35 mouse cellular contexts compared by ENCODE assay signal in the genomic region with DNA sequence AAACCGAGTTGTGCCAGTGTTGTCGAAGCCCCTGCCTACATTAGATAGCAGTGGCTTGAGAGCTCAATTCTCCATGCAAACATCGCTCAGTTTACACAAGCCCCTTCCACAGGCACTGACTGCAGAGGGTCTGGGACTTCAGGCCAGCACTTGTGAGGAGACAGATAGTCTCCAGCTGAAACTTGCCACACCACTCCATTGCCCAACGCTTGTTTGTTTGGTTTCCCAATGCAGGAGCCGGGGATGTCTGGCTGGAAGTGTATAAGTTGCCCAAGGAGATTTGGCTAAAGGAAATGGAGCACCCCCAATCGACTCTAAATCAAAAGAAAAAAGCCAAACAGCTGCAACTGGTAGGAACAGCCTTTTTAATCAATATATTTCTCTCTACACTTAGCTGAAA. TPM values are rescaled to one million over a fixed set of nuclear protein-coding genes. Genes with fewer than 3 reads are reported as not detected.
DNase-seq lines count a peak whose midpoint lies in the region; ATAC-seq lines count a peak whose summit lies in the region.
"Had no signal": no experiment of that assay in that cellular context is flagged by ENCODE, and none has a peak within 500 bp of the region (broad histone marks: within the 10 kb centered on the region; RNA-seq: fewer than 3 reads in every experiment).

No protein-coding gene starts in this region.

- peak; percentile 57 for DNase-seq in midbrain, embryonic 11.5 days (ENCODE audit: low spot score, missing footprints)
- DNase-seq in midbrain, embryonic 14.5 days = no peak
- peak; percentile 87 for DNase-seq in fat pad, adult 2 months (ENCODE audit: extremely low read depth, low read depth, low spot score)
- peak; percentile 58 for DNase-seq in lung, postnatal 10 days
- DNase-seq in gastrocnemius, postnatal 36 days = no peak
- DNase-seq in right cerebral cortex, postnatal 36 days (ENCODE audit: low spot score in 2 of 2) = no peak
- no peak for DNase-seq in thymus, postnatal 4 days
- DNase-seq: cerebellum, adult 9-10 months; heart, adult 11 months; kidney, postnatal 4 days; layer of hippocampus, adult 9-11 months; thymus, adult 18-20 months; thymus, postnatal 36 days had no signal

- no peaks in the 10 kb centered on the region for H3K9me3 ChIP-seq in midbrain, embryonic 11.5 days (ENCODE audit: control insufficient read depth, low read length)
- H3K9me3 ChIP-seq in midbrain, embryonic 14.5 days (ENCODE audit: control insufficient read depth, low read length) = no peaks in the 10 kb centered on the region
- H3K9me3 ChIP-seq: embryonic facial prominence, embryonic 15.5 days; forebrain, embryonic 15.5 days; hindbrain, embryonic 15.5 days; intestine, embryonic 15.5 days; neural tube, embryonic 13.5 days; stomach, embryonic 15.5 days had no signal

- no peak overlapping the region for H3K4me3 ChIP-seq in midbrain, embryonic 11.5 days (ENCODE audit: low read depth, low read length)
- no peak overlapping the region for H3K4me3 ChIP-seq in midbrain, embryonic 14.5 days (replicated peaks; ENCODE audit: low read depth, low read length)
- H3K4me3 ChIP-seq: embryonic facial prominence, embryonic 15.5 days; forebrain, embryonic 15.5 days; hindbrain, embryonic 15.5 days; intestine, embryonic 15.5 days; left cerebral cortex, adult 2 months; megakaryocyte, embryonic 14.5 days; myocyte; neural tube, embryonic 13.5 days; stomach, embryonic 15.5 days had no signal

- no peak overlapping the region for H3K9ac ChIP-seq in midbrain, embryonic 11.5 days (ENCODE audit: low read length)
- no peak overlapping the region for H3K9ac ChIP-seq in midbrain, embryonic 14.5 days (replicated peaks; ENCODE audit: low read length)
- H3K9ac ChIP-seq: embryonic facial prominence, embryonic 15.5 days; forebrain, embryonic 15.5 days; hindbrain, embryonic 15.5 days; intestine, embryonic 15.5 days; neural tube, embryonic 13.5 days; stomach, embryonic 15.5 days had no signal

- intact Hi-C loops in gastrocnemius, postnatal 36 days (cut with DNase I) = no loop called here

- 73% methylated on average over 6 of the region's 6 CpGs for WGBS in midbrain, embryonic 11.5 days
- WGBS in midbrain, embryonic 14.5 days = 82% methylated on average over 6 of the region's 6 CpGs

- H3K4me2 ChIP-seq in midbrain, embryonic 11.5 days = no peak overlapping the region
- no peak overlapping the region for H3K4me2 ChIP-seq in midbrain, embryonic 14.5 days (ENCODE audit: low read length)
- H3K4me2 ChIP-seq: embryonic facial prominence, embryonic 15.5 days; forebrain, embryonic 15.5 days; heart, embryonic 11.5 days; hindbrain, embryonic 15.5 days; intestine, embryonic 15.5 days; neural tube, embryonic 13.5 days; stomach, embryonic 15.5 days had no signal

- no peak overlapping the region for H3K27ac ChIP-seq in midbrain, embryonic 11.5 days (ENCODE audit: low read depth, low read length)
- H3K27ac ChIP-seq in midbrain, embryonic 14.5 days (replicated peaks; ENCODE audit: low read depth, low read length) = no peak overlapping the region
- H3K27ac ChIP-seq: embryonic facial prominence, embryonic 15.5 days; forebrain, embryonic 15.5 days; hindbrain, embryonic 15.5 days; intestine, embryonic 15.5 days; left cerebral cortex, adult 2 months; neural tube, embryonic 13.5 days; stomach, embryonic 15.5 days had no signal

- ATAC-seq in midbrain, embryonic 11.5 days (ENCODE audit: low FRiP score) = no peak
- no peak for ATAC-seq in midbrain, embryonic 14.5 days (ENCODE audit: low FRiP score, low TSS enrichment)
- ATAC-seq: activated CD4-positive, CD25-positive, alpha-beta regulatory T cell, adult 4 months; forebrain, embryonic 15.5 days; intestine, embryonic 15.5 days; midbrain, embryonic 16.5 days had no signal

- no peaks in the 10 kb centered on the region for H3K27me3 ChIP-seq in midbrain, embryonic 11.5 days (ENCODE audit: control insufficient read depth, insufficient read depth, low read length)
- no peaks in the 10 kb centered on the region for H3K27me3 ChIP-seq in midbrain, embryonic 14.5 days (ENCODE audit: control insufficient read depth, insufficient read depth, low read length)
- H3K27me3 ChIP-seq: embryonic facial prominence, embryonic 15.5 days; forebrain, embryonic 15.5 days; hindbrain, embryonic 15.5 days; intestine, embryonic 15.5 days; neural tube, embryonic 13.5 days; stomach, embryonic 15.5 days had no signal

- H3K4me1 ChIP-seq in midbrain, embryonic 11.5 days (ENCODE audit: control insufficient read depth, insufficient read depth, low read length) = no peaks in the 10 kb centered on the region
- no peaks in the 10 kb centered on the region for H3K4me1 ChIP-seq in midbrain, embryonic 14.5 days (ENCODE audit: control insufficient read depth, insufficient read depth, low read length)
- H3K4me1 ChIP-seq: embryonic facial prominence, embryonic 15.5 days; forebrain, embryonic 15.5 days; hindbrain, embryonic 15.5 days; intestine, embryonic 15.5 days; neural tube, embryonic 13.5 days; stomach, embryonic 15.5 days had no signal

- no peaks in the 10 kb centered on the region for H3K36me3 ChIP-seq in midbrain, embryonic 11.5 days (ENCODE audit: control insufficient read depth, insufficient read depth, low read length)
- H3K36me3 ChIP-seq in midbrain, embryonic 14.5 days (ENCODE audit: control insufficient read depth, insufficient read depth, low read length) = no peaks in the 10 kb centered on the region
- H3K36me3 ChIP-seq: embryonic facial prominence, embryonic 15.5 days; forebrain, embryonic 15.5 days; hindbrain, embryonic 15.5 days; intestine, embryonic 15.5 days; neural tube, embryonic 13.5 days; stomach, embryonic 15.5 days had no signal

RNA-seq across cellular contexts. Expression of a gene that starts 15.2 kb away (rescaled TPM):
- 0.33 and 0.39 TPM in 2 replicates for polyA plus RNA-seq in midbrain, embryonic 11.5 days (2014; fragmentation: Nextera tagmentation; extraction: Ambion mirVana)
- polyA plus RNA-seq in midbrain, embryonic 14.5 days (2014; fragmentation: Nextera tagmentation; extraction: Ambion mirVana) = 0.14 TPM in 1 of 2 replicates, not detected in the other
- not detected for total RNA-seq in gastrocnemius, postnatal 36 days (2021)
- total RNA-seq: common myeloid progenitor, adult 5-6 weeks; hematopoietic stem cell, adult 5-6 weeks had no signal
- polyA plus RNA-seq: heart, postnatal 0 days had no signal

RNA-seq across cellular contexts. Expression of a gene that starts 15.2 kb away (rescaled TPM):
- polyA plus RNA-seq in midbrain, embryonic 11.5 days (2014; fragmentation: Nextera tagmentation; extraction: Ambion mirVana) = 8.4 TPM in 2 replicates
- polyA plus RNA-seq in midbrain, embryonic 14.5 days (2014; fragmentation: Nextera tagmentation; extraction: Ambion mirVana) = 10.1 and 11.4 TPM in 2 replicates
- 10 to 100 TPM in 1 of 2 experiments, 1 to 10 TPM in 1; 9.8 to 11.5 TPM for total RNA-seq in gastrocnemius, postnatal 36 days (2021)

RNA-seq across cellular contexts. Expression of a gene that starts 25.5 kb away (rescaled TPM):
- polyA plus RNA-seq in midbrain, embryonic 11.5 days (2014; fragmentation: Nextera tagmentation; extraction: Ambion mirVana) = not detected in 2 replicates
- 0.13 and 1.1 TPM in 2 replicates for polyA plus RNA-seq in midbrain, embryonic 14.5 days (2014; fragmentation: Nextera tagmentation; extraction: Ambion mirVana)
- total RNA-seq in gastrocnemius, postnatal 36 days (2021) = 1 to 10 TPM; 3.5 to 6.5 TPM
- total RNA-seq: common myeloid progenitor, adult 5-6 weeks; hematopoietic stem cell, adult 5-6 weeks; left cerebral cortex, adult 2 months; left cerebral cortex, postnatal 36 days had no signal
- polyA plus RNA-seq: activated CD4-positive, CD25-positive, alpha-beta regulatory T cell, adult 4 months; C2C12; forebrain, embryonic 15.5 days; heart, embryonic 11.5 days; intestine, embryonic 15.5 days; liver, embryonic 16.5 days; myocyte; neural tube, embryonic 13.5 days; stomach, embryonic 15.5 days had no signal

RNA-seq across cellular contexts. Expression of a gene that starts 35.4 kb away (rescaled TPM):
- not detected in 2 replicates for polyA plus RNA-seq in midbrain, embryonic 11.5 days (2014; fragmentation: Nextera tagmentation; extraction: Ambion mirVana)
- polyA plus RNA-seq in midbrain, embryonic 14.5 days (2014; fragmentation: Nextera tagmentation; extraction: Ambion mirVana) = 0.23 and 0.33 TPM in 2 replicates
- total RNA-seq in gastrocnemius, postnatal 36 days (2021) = not detected
- total RNA-seq: common myeloid progenitor, adult 5-6 weeks; gastrocnemius, adult 8-10 months; hematopoietic stem cell, adult 5-6 weeks; left cerebral cortex, postnatal 36 days; MEL had no signal
- polyA plus RNA-seq: activated CD4-positive, CD25-positive, alpha-beta regulatory T cell, adult 4 months; brain, embryonic 14.5 days; forebrain, embryonic 15.5 days; heart, embryonic 11.5 days; heart, postnatal 0 days; kidney, embryonic 14.5 days; liver, embryonic 16.5 days; myocyte; neural tube, embryonic 13.5 days had no signal

RNA-seq across cellular contexts. Expression of a gene that starts 42.7 kb away (rescaled TPM):
- polyA plus RNA-seq in midbrain, embryonic 11.5 days (2014; fragmentation: Nextera tagmentation; extraction: Ambion mirVana) = 2.8 and 4.7 TPM in 2 replicates
- 1.8 and 2.4 TPM in 2 replicates for polyA plus RNA-seq in midbrain, embryonic 14.5 days (2014; fragmentation: Nextera tagmentation; extraction: Ambion mirVana)
- total RNA-seq in gastrocnemius, postnatal 36 days (2021) = under 1 TPM; 0.52 to 0.71 TPM

Comparison
In these comparisons a context has a peak if more than half of its experiments do, and no peak if none do; other contexts are left out.
1. DNase-seq: peak in midbrain, embryonic 11.5 days (single experiment), fat pad, adult 2 months (single experiment) and lung, postnatal 10 days (single experiment); none in midbrain, embryonic 14.5 days (single experiment), gastrocnemius, postnatal 36 days (0 of 2), right cerebral cortex, postnatal 36 days (0 of 2) and thymus, postnatal 4 days (single experiment).